Mouse (Mus musculus) E14TG2a.4 (cell line): ENCODE measurements around the gene Rnase10.

Experiments
- H3K27me3 ChIP-seq: 2 replicates; pipeline ENCODE4 v1.6.1; 2014; ENCODE audit warnings: low read length, control low read depth; ENCODE audit not compliant: insufficient read depth
- H3K36me3 ChIP-seq: 2 replicates; pipeline ENCODE4 v1.6.1; 2014; ENCODE audit warnings: low read length, control low read depth; ENCODE audit not compliant: insufficient read depth
- H3K4me1 ChIP-seq: replicated peaks from 2 replicates; pipeline ENCODE4 v1.6.1; 2014; ENCODE audit warnings: low read depth, low read length, control low read depth
- H3K4me3 ChIP-seq: replicated peaks from 2 replicates; pipeline ENCODE4 v1.5.1; 2014; ENCODE audit warnings: mild to moderate bottlenecking, low read length
- H3K9me3 ChIP-seq: 2 replicates; pipeline ENCODE4 v1.6.1; 2014; ENCODE audit warnings: low read length, control low read depth
- CTCF ChIP-seq: conservative IDR thresholded peaks from 2 replicates; pipeline ENCODE4 v1.5.1; 2014; ENCODE audit warnings: low read length
- NANOG ChIP-seq: IDR thresholded peaks from 2 replicates; pipeline ENCODE4 v1.6.1; 2014; ENCODE audit warnings: borderline replicate concordance, low read length, mixed read lengths
- POU5F1 ChIP-seq: IDR thresholded peaks from 2 replicates; pipeline ENCODE4 v1.6.1; 2014; ENCODE audit warnings: low read length, borderline replicate concordance

Rnase10 gene

GRCm38 (mm10) chr14:51024820-51025219 lies 17.3 kb downstream of the Rnase10 start:
- no peak overlapping the region for H3K4me3 ChIP-seq
- H3K27me3 ChIP-seq: no peaks in the 10 kb centered on the region
- peaks cover 9% of the 10 kb centered on the region for H3K9me3 ChIP-seq
- no peaks in the 10 kb centered on the region for H3K36me3 ChIP-seq
- H3K4me1 ChIP-seq: peaks cover 23% of the 10 kb centered on the region
- TF ChIP-seq POU5F1 (no peak), NANOG (no peak), CTCF (no peak)

- Histone ChIP-seq H3K36me3 (no peaks in the 10 kb centered on the region), H3K27me3 (no peaks in the 10 kb centered on the region), H3K9me3 (no peaks in the 10 kb centered on the region), H3K4me1 (peaks cover 12% of the 10 kb centered on the region), H3K4me3 (no peak overlapping the region)
- TF ChIP-seq POU5F1 (no peak), NANOG (no peak), CTCF (peak; percentile 43)
Observed at GRCm38 (mm10) chr14:51026391-51027133, 19.0 kb downstream of the Rnase10 start.

GRCm38 (mm10) chr14:51027387-51028155 lies 20.0 kb downstream of the Rnase10 start:
- Histone ChIP-seq H3K4me3 (no peak overlapping the region), H3K9me3 (no peaks in the 10 kb centered on the region), H3K36me3 (no peaks in the 10 kb centered on the region), H3K27me3 (no peaks in the 10 kb centered on the region), H3K4me1 (peaks cover 5% of the 10 kb centered on the region; the same call in 1 of the 2 replicates)
- no peak for TF ChIP-seq POU5F1

GRCm38 (mm10) chr14:51035206-51035605 lies 27.7 kb downstream of the Rnase10 start:
- H3K4me3 ChIP-seq: no peak overlapping the region
- no peak for TF ChIP-seq CTCF
- TF ChIP-seq NANOG: no peak
- TF ChIP-seq POU5F1: no peak
- H3K27me3 ChIP-seq: no peaks in the 10 kb centered on the region
- peaks cover 16% of the 10 kb centered on the region for H3K4me1 ChIP-seq
- no peaks in the 10 kb centered on the region for H3K36me3 ChIP-seq
- H3K9me3 ChIP-seq: no peaks in the 10 kb centered on the region

- peaks cover 16% of the 10 kb centered on the region for H3K4me1 ChIP-seq
- TF ChIP-seq POU5F1 (no peak), NANOG (no peak), CTCF (no peak)
Observed at GRCm38 (mm10) chr14:51036214-51036613, 28.7 kb downstream of the Rnase10 start.

GRCm38 (mm10) chr14:51041769-51042168 lies 34.2 kb downstream of the Rnase10 start, which contains the start of gene Rnase9:
Gene Rnase9, minus strand, starts transcription at chr14:51041869.
- Histone ChIP-seq H3K4me1 (peaks cover 23% of the 10 kb centered on the region), H3K9me3 (no peaks in the 10 kb centered on the region), H3K36me3 (no peaks in the 10 kb centered on the region), H3K27me3 (no peaks in the 10 kb centered on the region), H3K4me3 (no peak within 1 kb of the TSS)
- no peak for TF ChIP-seq POU5F1
- TF ChIP-seq CTCF: no peak
- no peak for TF ChIP-seq NANOG

More at GRCm38 (mm10) chr14:51036214-51036613, 28.7 kb downstream of the Rnase10 start:
- no peaks in the 10 kb centered on the region for H3K9me3 ChIP-seq
- no peaks in the 10 kb centered on the region for H3K27me3 ChIP-seq
- no peaks in the 10 kb centered on the region for H3K36me3 ChIP-seq
- H3K4me3 ChIP-seq: no peak overlapping the region

- Histone ChIP-seq H3K36me3 (no peaks in the 10 kb centered on the region), H3K4me1 (no peaks in the 10 kb centered on the region), H3K9me3 (no peaks in the 10 kb centered on the region), H3K27me3 (no peaks in the 10 kb centered on the region), H3K4me3 (no peak overlapping the region)
- no peak for TF ChIP-seq CTCF
- no peak for TF ChIP-seq POU5F1
Observed at GRCm38 (mm10) chr14:51047846-51048245, 40.3 kb downstream of the Rnase10 start.

GRCm38 (mm10) chr14:51050063-51050462 lies 42.5 kb downstream of the Rnase10 start, which contains the start of gene Rnase11:
Gene Rnase11, minus strand, starts transcription at chr14:51050163.
- Histone ChIP-seq H3K27me3 (no peaks in the 10 kb centered on the region), H3K4me3 (no peak within 1 kb of the TSS), H3K36me3 (no peaks in the 10 kb centered on the region), H3K9me3 (no peaks in the 10 kb centered on the region), H3K4me1 (peaks cover 17% of the 10 kb centered on the region)
- TF ChIP-seq CTCF: no peak
- TF ChIP-seq POU5F1: no peak
- no peak for TF ChIP-seq NANOG

GRCm38 (mm10) chr14:51051941-51052340 lies 44.4 kb downstream of the Rnase10 start:
- TF ChIP-seq POU5F1 (no peak), CTCF (no peak), NANOG (no peak)

More at GRCm38 (mm10) chr14:51051941-51052340, 44.4 kb downstream of the Rnase10 start:
- no peaks in the 10 kb centered on the region for H3K9me3 ChIP-seq
- peaks cover 21% of the 10 kb centered on the region for H3K4me1 ChIP-seq
- H3K27me3 ChIP-seq: no peaks in the 10 kb centered on the region
- H3K4me3 ChIP-seq: no peak overlapping the region
- H3K36me3 ChIP-seq: no peaks in the 10 kb centered on the region
